Mouse (Mus musculus) gastrocnemius, adult 8-10 months (tissue): ENCODE measurements around the gene Stom. TPM values are rescaled to one million over a fixed set of nuclear protein-coding genes. Genes with fewer than 3 reads are reported as not detected.
A peak's percentile ranks its signal among the peaks of the same experiment; 100 is the strongest.

Experiments
- DNase-seq, 2 experiments: peaks; one replicate each; pipeline ENCODE4 v3.0.0; 2022; ENCODE audit warnings: low spot score in 2 of 2
- total RNA-seq, 4 experiments: library from RNA; stranded (reverse); gene quantifications; 2 replicates each; pipeline ENCODE4 v1.2.4; 2022

The Stom gene
- total RNA-seq, 4 experiments from 2014 or later: 25.3 to 27.8 (median 26.6) TPM

DNA sequence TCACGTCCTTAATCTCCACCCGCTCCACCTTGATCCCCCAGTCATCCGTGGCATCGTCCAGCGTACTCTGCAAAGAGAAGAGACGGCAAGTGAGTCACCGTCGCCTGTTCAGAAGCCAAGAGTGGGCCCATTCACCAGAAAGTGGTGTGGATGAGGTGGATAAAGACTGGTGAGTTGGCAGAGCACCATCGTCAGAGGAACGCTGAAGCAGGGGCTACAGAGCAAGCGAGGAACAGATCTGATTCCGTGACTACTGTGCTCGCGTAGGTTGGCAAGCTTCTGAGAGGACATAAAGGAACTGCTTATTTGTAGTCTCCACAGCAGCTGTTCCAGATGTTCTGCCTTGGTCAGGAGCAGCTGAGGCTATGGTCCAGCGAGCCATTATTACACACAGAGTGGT lies 16.4 kb downstream of the Stom start:
- no peak for DNase-seq

- no peak for DNase-seq
Observed at GRCm38 (mm10) chr2:35318405-35318804, 18.4 kb downstream of the Stom start.

DNA sequence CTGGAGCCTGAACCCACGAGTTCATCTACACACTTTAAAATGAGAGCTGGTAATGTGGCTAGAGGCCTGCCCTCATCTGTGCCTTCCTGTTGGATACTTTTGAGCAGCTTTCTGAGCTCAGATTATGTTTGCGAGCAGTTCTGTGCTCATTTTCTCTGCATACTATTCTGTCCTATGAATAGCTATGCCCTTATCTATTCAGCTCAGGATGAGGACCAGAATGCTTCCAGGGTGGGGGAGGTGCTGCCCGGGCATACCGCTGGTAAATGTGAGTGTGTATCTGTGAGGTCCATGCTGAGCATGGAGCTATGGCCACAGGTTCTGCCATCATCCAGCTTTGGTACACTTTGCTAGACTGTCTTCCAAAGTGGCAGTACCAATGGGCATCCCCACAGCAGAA lies 19.2 kb downstream of the Stom start:
- DNase-seq: no peak

DNA sequence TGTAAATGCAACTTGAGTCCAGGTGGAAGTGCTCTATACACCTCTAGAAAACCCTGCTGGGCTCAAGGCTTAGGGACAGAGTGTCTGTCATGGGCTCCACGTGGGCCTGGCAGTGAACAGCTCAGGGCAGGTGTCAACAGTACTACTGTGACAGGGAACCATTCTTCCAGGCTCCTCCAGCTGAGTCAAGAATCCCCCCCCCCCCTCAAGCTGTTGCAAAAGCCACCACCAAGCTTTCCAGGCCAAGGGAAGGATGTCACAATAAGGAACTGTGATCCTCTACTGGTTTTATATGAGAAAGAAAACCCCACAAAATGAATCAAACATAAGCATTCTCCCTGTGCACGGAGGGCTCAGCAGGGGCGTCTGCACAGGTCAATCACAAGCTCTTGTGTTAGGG lies 22.5 kb downstream of the Stom start:
- DNase-seq: no peak

DNA sequence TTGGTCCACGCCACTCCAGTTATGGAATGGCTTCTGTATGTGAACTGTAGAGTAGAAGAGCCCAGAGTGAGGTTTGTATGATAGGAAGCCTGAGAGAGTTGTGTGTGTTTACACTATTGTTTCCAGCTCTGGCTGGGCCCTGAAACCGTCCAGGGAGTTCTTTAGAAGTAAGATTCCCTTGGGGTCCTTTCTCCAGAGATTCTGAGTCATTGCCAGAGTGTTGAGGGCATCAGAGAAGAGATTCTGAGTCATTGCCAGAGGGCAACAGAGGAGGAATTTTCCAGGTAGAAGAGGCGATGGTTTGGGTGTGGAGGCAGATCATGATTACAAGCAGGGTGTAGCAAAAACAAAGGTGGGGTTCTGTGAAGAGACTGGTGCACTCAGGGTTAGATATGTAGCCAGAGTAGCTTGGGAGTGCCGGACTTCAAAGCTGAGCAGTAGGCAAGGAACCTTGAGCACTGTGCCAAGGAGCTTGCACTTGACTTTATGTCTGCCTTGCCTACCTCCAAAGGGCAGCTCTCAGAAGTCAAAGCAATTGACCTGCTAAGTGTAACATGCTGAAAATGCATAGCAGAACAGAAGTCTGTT lies 26.8 kb downstream of the Stom start:
- no peak for DNase-seq

- DNase-seq: no peak
Observed at GRCm38 (mm10) chr2:35308166-35308565, 28.6 kb downstream of the Stom start.

- DNase-seq: no peak
Observed at GRCm38 (mm10) chr2:35302049-35302885, 34.5 kb downstream of the Stom start.

DNA sequence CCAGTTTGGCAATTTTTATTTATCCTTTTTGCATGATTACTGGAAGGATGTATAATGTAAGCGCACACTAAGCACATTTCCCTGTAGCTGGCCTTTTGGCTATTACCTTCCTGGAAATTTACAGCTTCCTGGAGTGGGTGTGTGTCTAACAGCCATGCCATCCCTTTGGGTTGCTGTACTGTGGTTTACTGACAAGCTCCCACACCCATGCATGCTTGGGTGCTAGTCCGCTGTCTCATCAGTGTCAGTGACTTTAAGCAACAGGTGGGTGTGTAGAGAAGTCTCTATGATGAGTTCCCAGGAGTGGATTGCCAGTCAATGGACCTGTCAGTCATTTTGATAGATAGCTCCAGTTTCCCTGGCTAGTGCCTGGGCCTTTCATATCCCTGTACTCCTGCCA lies 37.3 kb downstream of the Stom start:
- no peak for DNase-seq

DNA sequence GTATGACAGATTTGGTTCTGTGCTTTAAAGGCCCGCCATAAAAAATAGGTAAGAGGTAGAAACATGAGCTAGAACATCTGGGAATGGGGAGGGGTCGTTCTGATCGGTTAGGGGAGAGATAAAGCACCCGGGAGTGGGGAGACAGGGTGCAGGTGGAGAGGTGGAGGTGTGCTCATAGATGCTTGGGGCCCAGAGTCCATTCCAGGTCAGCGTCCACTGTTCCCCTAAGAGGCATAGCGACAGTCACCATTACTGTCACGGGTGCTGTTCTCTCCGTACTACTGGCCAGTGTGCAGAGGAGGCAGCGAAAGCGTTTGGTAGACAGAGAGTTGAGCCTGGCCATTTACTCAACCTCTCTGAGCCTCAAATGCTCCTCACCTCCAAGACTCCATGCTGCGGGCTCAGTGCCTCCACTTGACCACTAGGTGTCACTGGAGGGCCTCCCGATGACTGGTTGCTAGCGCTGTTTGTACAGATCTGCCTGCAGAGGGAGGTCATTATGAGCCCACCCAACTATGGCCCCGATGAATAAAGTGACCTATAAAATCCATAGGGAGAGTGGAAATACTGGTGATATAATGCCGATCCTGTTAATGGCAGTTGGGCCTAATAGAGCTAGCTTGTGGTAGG lies 39.0 kb downstream of the Stom start:
- peak; percentile 42 to 62 for DNase-seq

DNA sequence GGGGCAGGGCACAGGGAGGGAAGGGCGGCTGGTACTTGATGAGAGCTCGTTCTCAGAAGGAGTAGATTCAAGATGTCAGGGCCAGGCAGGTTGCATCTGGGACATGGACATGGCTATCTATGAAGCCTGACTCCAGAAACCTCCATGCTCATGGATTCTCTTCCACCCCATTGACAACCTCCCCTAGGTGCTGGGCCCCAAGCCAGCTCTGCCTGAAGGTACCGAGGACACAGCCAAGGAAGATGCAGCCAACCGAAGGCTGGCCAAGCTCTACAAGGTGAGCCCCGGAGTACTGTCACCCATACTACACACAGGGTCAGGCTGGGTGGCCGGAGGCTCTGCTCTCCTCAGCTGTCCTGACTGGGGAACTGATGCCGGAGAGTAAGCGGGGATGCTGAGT lies 43.5 kb downstream of the Stom start:
- DNase-seq: no peak

DNA sequence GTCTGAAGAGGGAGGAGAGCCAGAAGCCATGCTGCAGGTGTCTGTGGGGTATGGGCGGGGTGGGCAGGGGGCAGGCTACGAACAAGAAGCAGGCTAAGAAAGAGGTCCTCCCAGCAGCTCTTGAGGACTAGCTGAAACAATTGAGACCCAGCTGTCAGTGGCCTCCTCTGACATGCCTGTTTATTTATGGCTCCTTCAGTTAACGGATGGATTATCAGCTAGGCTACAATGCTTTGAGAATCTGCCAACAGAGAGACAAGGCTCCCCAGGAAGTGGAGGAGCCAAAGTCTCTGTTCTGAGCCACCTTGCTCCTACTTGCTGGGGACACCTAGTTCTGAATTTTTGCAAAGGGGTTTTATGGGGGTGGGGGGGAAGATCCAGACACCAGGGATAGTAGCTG lies 44.1 kb downstream of the Stom start:
- DNase-seq: no peak

DNA sequence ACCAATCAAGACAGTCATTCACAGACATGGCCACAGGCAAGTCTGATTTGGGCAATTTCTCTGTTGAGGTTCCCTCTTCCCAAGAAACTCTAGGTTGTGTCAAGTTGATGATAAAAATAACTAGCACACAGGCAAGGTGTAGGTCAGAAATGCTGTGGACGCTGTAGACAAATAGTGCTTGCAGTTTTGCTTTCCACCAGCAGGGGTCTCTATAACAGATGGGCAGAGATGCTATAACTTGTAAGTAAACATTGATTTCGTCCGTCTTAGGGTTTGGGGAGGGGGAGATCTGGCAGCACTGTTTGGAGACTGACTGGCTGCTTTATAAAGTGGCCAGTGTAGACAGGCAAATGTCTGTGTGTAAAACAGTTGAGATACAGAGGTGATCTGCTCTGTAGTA lies 44.9 kb downstream of the Stom start:
- DNase-seq: no peak

GRCm38 (mm10) chr2:35288758-35289635 lies 47.8 kb downstream of the Stom start:
- DNase-seq: peak; percentile 68 to 69

- DNase-seq: no peak
Observed at GRCm38 (mm10) chr2:35287017-35287620, 49.7 kb downstream of the Stom start.

DNA sequence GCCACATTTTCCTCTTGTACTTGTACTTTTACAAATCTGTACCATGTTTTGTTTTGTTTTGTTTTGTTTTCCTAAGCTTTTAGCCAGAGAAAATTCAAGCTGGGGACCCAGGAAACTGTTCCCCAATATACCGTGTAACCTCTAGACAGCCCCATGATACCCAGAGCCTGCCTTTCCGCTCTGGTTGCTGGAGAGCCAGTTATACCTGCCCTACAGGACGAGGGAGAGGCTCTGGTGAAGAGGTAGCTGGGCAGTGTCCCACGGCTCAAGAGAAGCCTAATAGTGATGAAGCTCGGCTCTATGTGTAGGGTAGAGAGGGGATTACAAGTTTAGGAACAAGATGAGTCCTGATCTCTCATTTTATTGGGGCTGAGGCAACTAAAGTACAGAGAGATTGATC lies 51.6 kb downstream of the Stom start:
- DNase-seq: no peak

DNA sequence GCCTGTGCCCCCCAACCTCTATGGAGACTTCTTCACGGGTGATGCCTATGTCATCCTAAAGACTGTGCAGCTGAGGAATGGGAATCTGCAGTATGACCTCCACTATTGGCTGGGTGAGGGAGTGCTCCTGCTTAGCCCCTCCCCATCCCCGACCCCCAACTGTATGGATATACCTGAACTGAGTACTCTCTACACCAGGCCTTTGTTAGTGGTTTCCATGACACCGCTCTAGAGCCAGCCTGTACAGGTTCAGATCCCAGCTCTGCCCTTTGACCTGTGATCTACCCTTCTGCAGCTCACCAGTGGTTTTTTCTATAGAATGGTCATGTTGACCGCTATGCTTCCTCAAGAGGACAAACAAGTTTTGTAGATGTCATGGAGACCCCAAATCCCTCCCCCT lies 52.8 kb downstream of the Stom start:
- no peak for DNase-seq

GRCm38 (mm10) chr2:35282214-35282613 lies 54.6 kb downstream of the Stom start:
- peak; percentile 83 to 84 for DNase-seq

- DNase-seq: no peak
Observed at GRCm38 (mm10) chr2:35280001-35280400, 56.8 kb downstream of the Stom start.

- DNase-seq: peak; percentile 67 to 74
Observed at GRCm38 (mm10) chr2:35278371-35279210, 58.2 kb downstream of the Stom start.

- peak; percentile 87 to 94 for DNase-seq
Observed at GRCm38 (mm10) chr2:35277686-35278085, 59.1 kb downstream of the Stom start.
